Mouse (Mus musculus) forebrain, embryonic 16.5 days (tissue): ENCODE measurements around the gene Ltb4r1. TPM values are rescaled to one million over a fixed set of nuclear protein-coding genes. Genes with fewer than 3 reads are reported as not detected.
A peak's percentile ranks its signal among the peaks of the same experiment; 100 is the strongest.

Source experiments
- ATAC-seq: fragments of 200-750 bp; cut with Nextera tagmentation; 2 replicates; pipeline ENCODE4 v1.8.0; 2017; ENCODE audit warnings: mild to moderate bottlenecking, moderate library complexity
- H3K27ac ChIP-seq: fragments of 300-500 bp; sonication (generic); 2 replicates; pipeline ENCODE4 v1.5.1; 2014; ENCODE audit warnings: low read length, control low read depth
- H3K27me3 ChIP-seq: fragments of 300-500 bp; sonication (generic); replicated peaks from 2 replicates; pipeline ENCODE4 v1.6.1; 2014; ENCODE audit warnings: low read length; ENCODE audit not compliant: control insufficient read depth, insufficient read depth
- H3K36me3 ChIP-seq: fragments of 300-500 bp; sonication (generic); 2 replicates; pipeline ENCODE4 v1.6.1; 2014; ENCODE audit not compliant: control insufficient read depth, insufficient read depth
- H3K4me1 ChIP-seq: fragments of 300-500 bp; sonication (generic); replicated peaks from 2 replicates; pipeline ENCODE4 v1.6.1; 2014; ENCODE audit warnings: low read length; ENCODE audit not compliant: control insufficient read depth, insufficient read depth
- H3K4me2 ChIP-seq: fragments of 300-500 bp; sonication (generic); 2 replicates; pipeline ENCODE4 v1.6.1; 2014; ENCODE audit warnings: mild to moderate bottlenecking, low read length, control low read depth
- H3K4me3 ChIP-seq: fragments of 300-500 bp; sonication (generic); replicated peaks from 2 replicates; pipeline ENCODE4 v1.5.1; 2014; ENCODE audit warnings: mild to moderate bottlenecking, low read length, control low read depth
- H3K9ac ChIP-seq: fragments of 300-500 bp; sonication (generic); replicated peaks from 2 replicates; pipeline ENCODE4 v1.6.1; 2014; ENCODE audit warnings: low read depth, low read length, control low read depth
- H3K9me3 ChIP-seq: fragments of 300-500 bp; sonication (generic); 2 replicates; pipeline ENCODE4 v1.6.1; 2016; ENCODE audit warnings: low read length; ENCODE audit not compliant: control insufficient read depth
- WGBS: fragments of 180-500 bp; shearing (Covaris S2); extraction: QIAGEN DNeasy Blood & Tissue Kit; methylation state at CpG from one replicate; pipeline ENCODE4 v1.1.7; 2014; 5-methylcytosine and 5-hydroxymethylcytosine counted together
- polyA plus RNA-seq: library from polyadenylated mRNA; unstranded; fragments of >200 nt; fragmentation: Nextera tagmentation; extraction: Ambion mirVana; gene quantifications from 2 replicates; pipeline ENCODE4 v1.2.1, GENCODE M21; 2015

The Ltb4r1 gene
- polyA plus RNA-seq, 1 experiment from 2014 or later, result 0.25 TPM

- no peaks in the 10 kb centered on the region for H3K9me3 ChIP-seq
- no peak overlapping the region for H3K4me3 ChIP-seq
- no peaks in the 10 kb centered on the region for H3K4me1 ChIP-seq
- ATAC-seq, result no peak
- no peak overlapping the region for H3K4me2 ChIP-seq
- no peak overlapping the region for H3K9ac ChIP-seq
- H3K27me3 ChIP-seq, result peaks cover 7% of the 10 kb centered on the region; the same call in 1 of the 2 replicates
- WGBS, result 69% methylated on average over 2 of the region's 2 CpGs
- H3K27ac ChIP-seq, result no peak overlapping the region
- no peaks in the 10 kb centered on the region for H3K36me3 ChIP-seq
These were observed 27.7 kb downstream of the Ltb4r1 start for GRCm38 (mm10) chr14:55793461-55793860.

GRCm38 (mm10) chr14:55793946-55794345 lies 28.2 kb downstream of the Ltb4r1 start:
- Histone ChIP-seq H3K9me3 (no peaks in the 10 kb centered on the region), H3K4me1 (no peaks in the 10 kb centered on the region), H3K4me3 (no peak overlapping the region), H3K27ac (no peak overlapping the region), H3K4me2 (no peak overlapping the region), H3K36me3 (no peaks in the 10 kb centered on the region), H3K27me3 (peaks cover 7% of the 10 kb centered on the region; the same call in 1 of the 2 replicates), H3K9ac (no peak overlapping the region)
- 71% methylated on average over 2 of the region's 2 CpGs for WGBS
- no peak for ATAC-seq

- Histone ChIP-seq H3K27me3 (0 out of 2 replicates have a peak, but pooled peaks cover 2% of the 10 kb centered on the region), H3K27ac (no peak overlapping the region), H3K36me3 (no peaks in the 10 kb centered on the region), H3K4me3 (no peak overlapping the region), H3K4me1 (no peaks in the 10 kb centered on the region), H3K9ac (no peak overlapping the region), H3K9me3 (no peaks in the 10 kb centered on the region), H3K4me2 (no peak overlapping the region)
- no peak for ATAC-seq
- WGBS, result 84% methylated on average over 15 of the region's 15 CpGs
These were observed 29.8 kb downstream of the Ltb4r1 start for GRCm38 (mm10) chr14:55795380-55796163.

- Histone ChIP-seq H3K4me2 (peak overlapping the region; percentile 56), H3K9me3 (no peaks in the 10 kb centered on the region), H3K9ac (peak overlapping the region; percentile 7), H3K4me3 (peak overlapping the region; percentile 46), H3K27me3 (no peaks in the 10 kb centered on the region), H3K36me3 (no peaks in the 10 kb centered on the region), H3K4me1 (no peaks in the 10 kb centered on the region), H3K27ac (no peak overlapping the region)
- WGBS, result 15% methylated on average over 16 of the region's 16 CpGs
- peak; percentile 82 for ATAC-seq
These were observed 49.1 kb downstream of the Ltb4r1 start for GRCm38 (mm10) chr14:55814885-55815284.

GRCm38 (mm10) chr14:55815310-55815751 lies 49.6 kb downstream of the Ltb4r1 start:
- H3K9me3 ChIP-seq, result no peaks in the 10 kb centered on the region
- peak overlapping the region; percentile 56 for H3K4me2 ChIP-seq
- H3K4me1 ChIP-seq, result no peaks in the 10 kb centered on the region
- ATAC-seq, result peak; percentile 55
- no peaks in the 10 kb centered on the region for H3K36me3 ChIP-seq
- H3K27me3 ChIP-seq, result no peaks in the 10 kb centered on the region
- 19% methylated on average over 17 of the region's 17 CpGs for WGBS
- H3K27ac ChIP-seq, result no peak overlapping the region
- peak overlapping the region; percentile 7 for H3K9ac ChIP-seq
- H3K4me3 ChIP-seq, result peak overlapping the region; percentile 46

Other genes with a start within 250 kb of the Ltb4r1 start
- gene Nrl, start 241.0 kb upstream of the Ltb4r1 start, polyA plus RNA-seq, result not detected in 2 replicates
- gene Pck2, start 225.7 kb upstream of the Ltb4r1 start, polyA plus RNA-seq, result 23.3 and 23.6 TPM in 2 replicates
- 123 and 127 TPM in 2 replicates for gene Dcaf11, start 206.0 kb upstream of the Ltb4r1 start, polyA plus RNA-seq
- 0.63 and 2.3 TPM in 2 replicates for gene A730061H03Rik, start 205.6 kb upstream of the Ltb4r1 start, polyA plus RNA-seq
- not detected in 2 replicates for gene Fitm1, start 190.3 kb upstream of the Ltb4r1 start, polyA plus RNA-seq
- gene Psme1, start 187.8 kb upstream of the Ltb4r1 start, polyA plus RNA-seq, result 185 and 197 TPM in 2 replicates
- gene Emc9, start 180.7 kb upstream of the Ltb4r1 start, polyA plus RNA-seq, result 12.9 and 23.4 TPM in 2 replicates
- 179 and 182 TPM in 2 replicates for gene Psme2, start 174.8 kb upstream of the Ltb4r1 start, polyA plus RNA-seq
- 16.9 and 22.5 TPM in 2 replicates for gene Rnf31, start 174.3 kb upstream of the Ltb4r1 start, polyA plus RNA-seq
- gene Irf9, start 162.4 kb upstream of the Ltb4r1 start, polyA plus RNA-seq, result 7.8 and 11.8 TPM in 2 replicates
- gene Rec8, start 147.9 kb upstream of the Ltb4r1 start, polyA plus RNA-seq, result 9.4 and 11.3 TPM in 2 replicates
- gene Ipo4, start 130.0 kb upstream of the Ltb4r1 start, polyA plus RNA-seq, result 92.5 and 110 TPM in 2 replicates
- gene Gm49378, start 128.1 kb upstream of the Ltb4r1 start, polyA plus RNA-seq, result 0.67 and 3.8 TPM in 2 replicates
- 62.1 and 66.2 TPM in 2 replicates for gene Tm9sf1, start 122.2 kb upstream of the Ltb4r1 start, polyA plus RNA-seq
- 0.29 and 0.51 TPM in 2 replicates for gene Tssk4, start 115.8 kb upstream of the Ltb4r1 start, polyA plus RNA-seq
- 63.5 and 71.3 TPM in 2 replicates for gene Mdp1, start 105.5 kb upstream of the Ltb4r1 start, polyA plus RNA-seq
- gene Gmpr2, start 94.0 kb upstream of the Ltb4r1 start, polyA plus RNA-seq, result 52.5 and 62.6 TPM in 2 replicates
- 514 and 544 TPM in 2 replicates for gene Nedd8, start 93.8 kb upstream of the Ltb4r1 start, polyA plus RNA-seq
- 31.4 and 32.6 TPM in 2 replicates for gene Tinf2, start 84.1 kb upstream of the Ltb4r1 start, polyA plus RNA-seq
- 0.26 and 0.28 TPM in 2 replicates for gene Tgm1, start 52.0 kb upstream of the Ltb4r1 start, polyA plus RNA-seq
- gene Rabggta, start 43.7 kb upstream of the Ltb4r1 start, polyA plus RNA-seq, result 52.6 and 53.3 TPM in 2 replicates
- gene Dhrs1, start 20.3 kb upstream of the Ltb4r1 start, polyA plus RNA-seq, result 81.9 and 83.5 TPM in 2 replicates
- gene Nop9, start 20.3 kb upstream of the Ltb4r1 start, polyA plus RNA-seq, result 36.4 and 46.0 TPM in 2 replicates
- 0.21 TPM in 1 of 2 replicates, not detected in the other for gene Cideb, start 7.5 kb upstream of the Ltb4r1 start, polyA plus RNA-seq
- gene Ltb4r2, start 4.5 kb upstream of the Ltb4r1 start, polyA plus RNA-seq, result 0.21 and 0.38 TPM in 2 replicates
- gene Adcy4, start 18.1 kb downstream of the Ltb4r1 start, polyA plus RNA-seq, result 3.2 and 3.7 TPM in 2 replicates
- gene Ripk3, start 22.9 kb downstream of the Ltb4r1 start, polyA plus RNA-seq, result 2.7 and 3.2 TPM in 2 replicates
- 11.7 and 12.3 TPM in 2 replicates for gene Nfatc4, start 57.2 kb downstream of the Ltb4r1 start, polyA plus RNA-seq
- gene Nynrin, start 88.0 kb downstream of the Ltb4r1 start, polyA plus RNA-seq, result 11.3 and 13.2 TPM in 2 replicates
- 0.14 and 0.21 TPM in 2 replicates for gene Cbln3, start 118.4 kb downstream of the Ltb4r1 start, polyA plus RNA-seq
- gene Khnyn, start 119.0 kb downstream of the Ltb4r1 start, polyA plus RNA-seq, result 10.3 and 11.1 TPM in 2 replicates
- gene Sdr39u1, start 134.3 kb downstream of the Ltb4r1 start, polyA plus RNA-seq, result 102 and 128 TPM in 2 replicates
- 0.27 and 0.61 TPM in 2 replicates for gene Cma1, start 178.7 kb downstream of the Ltb4r1 start, polyA plus RNA-seq
- not detected in 2 replicates for gene Cma2, start 185.0 kb downstream of the Ltb4r1 start, polyA plus RNA-seq